9 mouse cellular contexts compared by ENCODE assay signal in the genomic region with DNA sequence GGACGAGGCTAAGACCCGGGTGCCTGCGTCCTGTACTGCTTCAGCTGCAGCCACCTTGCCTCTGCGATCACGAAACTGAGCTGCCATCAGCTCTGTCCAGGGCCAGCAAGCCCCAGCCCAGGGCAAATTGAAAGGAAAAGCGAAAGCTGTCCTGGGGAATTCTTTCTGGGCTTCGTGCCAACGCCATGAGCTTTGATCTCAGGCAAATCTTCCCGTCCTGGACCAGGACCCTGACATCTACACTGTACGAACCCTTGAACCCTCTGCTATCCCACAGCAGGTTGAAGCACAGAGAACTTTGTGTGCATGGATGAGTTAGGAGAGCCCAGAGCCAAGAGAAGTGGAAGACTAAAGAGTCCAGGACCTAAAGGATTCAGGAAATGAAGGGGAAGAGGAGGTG. TPM values are rescaled to one million over a fixed set of nuclear protein-coding genes. Genes with fewer than 3 reads are reported as not detected.
DNase-seq lines count a peak whose midpoint lies in the region.
"Had no signal": no experiment of that assay in that cellular context is flagged by ENCODE, and none has a peak within 500 bp of the region (broad histone marks: within the 10 kb centered on the region; RNA-seq: fewer than 3 reads in every experiment).

No protein-coding gene starts in this region.

- 0 out of 2 replicates have a peak overlapping the region, but pooled peaks have one; percentile 2 for H3K27ac ChIP-seq in limb, embryonic 10.5 days

- intact Hi-C loops in heart, postnatal 10 days (cut with DNase I): no loop called here

- peaks cover 34% of the 10 kb centered on the region; the same call in 1 of the 2 replicates for H3K27me3 ChIP-seq in limb, embryonic 10.5 days (ENCODE audit: low read depth, poor library complexity, severe bottlenecking)

- peak; percentile 89 for DNase-seq in retina, postnatal 1 day
- DNase-seq in retina, embryonic 14.5 days (ENCODE audit: low spot score): no peak
- DNase-seq in heart, postnatal 10 days: peak; percentile 68 to 78
- DNase-seq in limb, embryonic 10.5 days (ENCODE audit: low spot score): no peak
- DNase-seq in skeletal muscle tissue, adult 2 months (ENCODE audit: low read depth, low spot score): peak; percentile 38
- DNase-seq in cerebellum, postnatal 36 days: no peak
- no peak for DNase-seq in right cerebral cortex, postnatal 25 days
- DNase-seq in neural tube, embryonic 10.5 days (ENCODE audit: extremely low spot score, low spot score): no peak

- no peaks in the 10 kb centered on the region for H3K36me3 ChIP-seq in limb, embryonic 10.5 days

- 90% methylated on average over 10 of the region's 10 CpGs for WGBS in limb, embryonic 10.5 days

- H3K9me3 ChIP-seq in limb, embryonic 10.5 days (replicated peaks): no peaks in the 10 kb centered on the region

- H3K4me3 ChIP-seq in limb, embryonic 10.5 days: no peak overlapping the region
- H3K4me3 ChIP-seq: erythroblast, embryonic 14.5 days had no signal

- peaks cover 85% of the 10 kb centered on the region for H3K4me1 ChIP-seq in limb, embryonic 10.5 days

RNA-seq across cellular contexts. Expression of a gene that starts 25.7 kb away (rescaled TPM):
- 10 to 100 TPM; 32.8 to 34.4 TPM for total RNA-seq in heart, postnatal 10 days (2021)
- 5.4 and 6.2 TPM in 2 replicates for polyA plus RNA-seq in limb, embryonic 10.5 days (2016; fragmentation: Nextera tagmentation; extraction: Ambion mirVana)

RNA-seq across cellular contexts. Expression of a gene that starts 56.5 kb away (rescaled TPM):
- 1 to 10 TPM; 1.5 to 3.2 TPM for total RNA-seq in heart, postnatal 10 days (2021)
- 0.06 and 0.21 TPM in 2 replicates for polyA plus RNA-seq in limb, embryonic 10.5 days (2016; fragmentation: Nextera tagmentation; extraction: Ambion mirVana)
- polyA plus RNA-seq: erythroblast, embryonic 14.5 days had no signal

Comparison
In these comparisons a context has a peak if more than half of its experiments do, and no peak if none do; other contexts are left out.
1. DNase-seq: peak in retina, postnatal 1 day (single experiment), heart, postnatal 10 days (2 of 2) and skeletal muscle tissue, adult 2 months (single experiment); none in retina, embryonic 14.5 days (single experiment), limb, embryonic 10.5 days (single experiment), cerebellum, postnatal 36 days (0 of 2), right cerebral cortex, postnatal 25 days (single experiment) and neural tube, embryonic 10.5 days (single experiment).